18 mouse cellular contexts compared by ENCODE assay signal in the genomic region with DNA sequence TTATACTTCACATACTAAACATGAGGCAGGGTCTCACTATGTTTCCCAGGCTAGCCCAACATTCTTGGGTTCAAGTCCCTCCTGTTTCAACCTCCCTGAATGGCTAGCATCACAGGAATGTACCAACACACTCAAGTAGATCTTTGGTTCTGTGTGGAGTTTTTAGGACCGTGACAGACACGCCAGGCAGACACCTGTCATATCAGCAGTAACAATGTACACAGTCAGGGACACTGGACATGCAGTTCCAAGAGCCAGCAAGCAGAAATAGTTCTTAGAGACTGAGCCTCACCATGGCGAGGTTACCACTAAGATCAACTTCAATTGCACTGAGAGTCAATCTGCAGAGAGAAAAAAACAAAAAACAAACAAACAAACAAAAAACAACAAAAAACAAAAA.
"Had no signal": no experiment of that assay in that cellular context is flagged by ENCODE, and none has a peak within 500 bp of the region (broad histone marks: within the 10 kb centered on the region; RNA-seq: fewer than 3 reads in every experiment).

No protein-coding gene starts in this region.

- H3K36me3 ChIP-seq: midbrain, embryonic 10.5 days; midbrain, embryonic 13.5 days; midbrain, embryonic 15.5 days; neural tube, embryonic 13.5 days; neural tube, embryonic 15.5 days had no signal

- H3K9ac ChIP-seq: lung, embryonic 14.5 days; midbrain, embryonic 13.5 days; midbrain, embryonic 15.5 days; neural tube, embryonic 13.5 days; neural tube, embryonic 15.5 days had no signal

- H3K4me3 ChIP-seq: midbrain, embryonic 10.5 days; midbrain, embryonic 13.5 days; midbrain, embryonic 15.5 days; myocyte; neural tube, embryonic 13.5 days; neural tube, embryonic 15.5 days had no signal

- H3K9me3 ChIP-seq: midbrain, embryonic 10.5 days; midbrain, embryonic 13.5 days; midbrain, embryonic 15.5 days; neural tube, embryonic 13.5 days; neural tube, embryonic 15.5 days had no signal

- ATAC-seq: midbrain, embryonic 13.5 days; midbrain, embryonic 15.5 days had no signal

- H3K27me3 ChIP-seq: midbrain, embryonic 15.5 days; neural tube, embryonic 13.5 days; neural tube, embryonic 15.5 days had no signal

- DNase-seq: lung, adult 18-20 months; lung, embryonic 14.5 days; lung, postnatal 10 days; lung, postnatal 4 days; retina, postnatal 1 day; right cerebral cortex, adult 18-20 months; right cerebral cortex, postnatal 25 days; right cerebral cortex, postnatal 4 days; spleen, adult 18-20 months; thymus, adult 18-20 months; thymus, postnatal 14 days; thymus, postnatal 36 days had no signal

- H3K27ac ChIP-seq: midbrain, embryonic 10.5 days; midbrain, embryonic 13.5 days; midbrain, embryonic 15.5 days; neural tube, embryonic 13.5 days; neural tube, embryonic 15.5 days had no signal

- H3K4me2 ChIP-seq: lung, embryonic 14.5 days; midbrain, embryonic 13.5 days; midbrain, embryonic 15.5 days; neural tube, embryonic 13.5 days; neural tube, embryonic 15.5 days had no signal
